Mouse (Mus musculus) midbrain, embryonic 11.5 days (tissue): ENCODE measurements around the gene Dlk1. TPM values are rescaled to one million over a fixed set of nuclear protein-coding genes. Genes with fewer than 3 reads are reported as not detected.

Experiments used
- ATAC-seq: fragments of 200-750 bp; cut with Nextera tagmentation; 2 replicates; pipeline ENCODE4 v1.8.0; 2017; ENCODE audit warnings: moderate TSS enrichment, moderate library complexity; ENCODE audit not compliant: low FRiP score
- DNase-seq: peaks from one replicate; pipeline ENCODE4 v3.0.0; 2015; ENCODE audit warnings: low spot score; ENCODE audit errors: missing footprints
- H3K27ac ChIP-seq: fragments of 300-500 bp; sonication (generic); 2 replicates; pipeline ENCODE4 v1.5.1; 2014; ENCODE audit warnings: low read depth, low read length
- H3K27me3 ChIP-seq: fragments of 300-500 bp; sonication (generic); 2 replicates; pipeline ENCODE4 v1.6.1; 2014; ENCODE audit warnings: mild to moderate bottlenecking, low read length, moderate library complexity, mixed read lengths; ENCODE audit not compliant: control insufficient read depth, insufficient read depth
- H3K36me3 ChIP-seq: fragments of 300-500 bp; sonication (generic); 2 replicates; pipeline ENCODE4 v1.6.1; 2014; ENCODE audit warnings: mild to moderate bottlenecking, low read length, moderate library complexity, mixed read lengths; ENCODE audit not compliant: control insufficient read depth, insufficient read depth
- H3K4me1 ChIP-seq: fragments of 300-500 bp; sonication (generic); 2 replicates; pipeline ENCODE4 v1.6.1; 2014; ENCODE audit warnings: low read length; ENCODE audit not compliant: control insufficient read depth, insufficient read depth
- H3K4me2 ChIP-seq: fragments of 300-500 bp; sonication (generic); 2 replicates; pipeline ENCODE4 v1.6.1; 2014; ENCODE audit warnings: mild to moderate bottlenecking, moderate library complexity
- H3K4me3 ChIP-seq: fragments of 300-500 bp; sonication (generic); 2 replicates; pipeline ENCODE4 v1.5.1; 2014; ENCODE audit warnings: low read depth, low read length
- H3K9ac ChIP-seq: fragments of 300-500 bp; sonication (generic); 2 replicates; pipeline ENCODE4 v1.6.1; 2014; ENCODE audit warnings: low read length
- H3K9me3 ChIP-seq: fragments of 300-500 bp; sonication (generic); 2 replicates; pipeline ENCODE4 v1.6.1; 2016; ENCODE audit warnings: low read length; ENCODE audit not compliant: control insufficient read depth
- WGBS: fragments of 180-500 bp; shearing (Covaris S2); extraction: QIAGEN DNeasy Blood & Tissue Kit; methylation state at CpG from one replicate; pipeline ENCODE4 v1.1.7; 2014; 5-methylcytosine and 5-hydroxymethylcytosine counted together
- polyA plus RNA-seq: library from polyadenylated mRNA; unstranded; fragments of >200 nt; fragmentation: Nextera tagmentation; extraction: Ambion mirVana; gene quantifications from 2 replicates; pipeline ENCODE4 v1.2.1, GENCODE M21; 2014

Dlk1 gene
- polyA plus RNA-seq, 1 experiment from 2014 or later: 75.1 TPM

DNA sequence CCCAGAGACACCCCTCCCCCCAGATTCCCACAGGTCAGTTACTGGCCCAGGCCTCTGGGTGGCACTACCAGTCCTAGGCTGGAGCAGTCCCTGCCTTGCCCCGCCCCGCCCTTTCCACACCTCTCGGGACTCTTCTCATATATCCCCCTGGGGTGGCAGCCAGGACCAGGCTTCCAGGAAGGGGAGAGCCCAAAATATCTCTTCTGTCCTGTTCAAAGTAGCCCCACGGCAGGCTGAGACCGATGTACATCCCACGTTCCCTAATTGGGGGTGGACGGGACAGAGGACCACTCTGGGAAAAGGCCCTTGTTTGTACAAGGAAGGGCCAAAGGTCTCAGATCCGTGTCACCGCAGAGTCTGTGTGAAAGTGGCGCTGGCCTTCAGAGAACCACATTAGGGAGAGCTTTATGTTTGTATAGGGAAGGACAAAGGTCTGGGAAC is 16.2 kb upstream of the Dlk1 start:
- Histone ChIP-seq H3K27ac (no peak overlapping the region), H3K9me3 (no peaks in the 10 kb centered on the region), H3K36me3 (no peaks in the 10 kb centered on the region), H3K4me2 (no peak overlapping the region), H3K4me1 (peaks cover 18% of the 10 kb centered on the region), H3K27me3 (peaks cover 31% of the 10 kb centered on the region), H3K9ac (no peak overlapping the region), H3K4me3 (no peak overlapping the region)
- DNase-seq (no peak), ATAC-seq (peak; percentile 57; the same call in 1 of the 2 replicates)
- 10% methylated on average over 10 of the region's 10 CpGs for WGBS

DNA sequence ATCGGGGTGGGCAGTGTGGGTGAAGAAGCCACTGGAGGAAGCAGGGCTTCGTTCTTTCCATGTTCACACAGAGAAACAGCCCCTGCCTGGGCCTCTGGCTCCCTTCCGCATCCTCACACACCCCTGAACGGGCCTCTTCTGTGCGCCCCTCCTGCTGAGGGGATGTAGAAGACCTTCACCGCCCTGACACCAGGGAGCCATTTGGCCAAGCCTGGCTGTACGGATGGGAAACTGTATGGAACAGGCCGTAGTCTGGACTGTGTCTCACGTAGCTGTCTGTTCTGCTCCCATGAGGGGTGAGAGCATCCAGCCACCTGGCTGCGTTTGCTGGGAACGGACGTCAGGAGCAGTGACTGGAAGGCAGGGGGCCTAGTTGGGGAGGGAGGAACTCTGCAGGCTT is 15.8 kb upstream of the Dlk1 start:
- no peak for DNase-seq
- no peaks in the 10 kb centered on the region for H3K36me3 ChIP-seq
- peaks cover 18% of the 10 kb centered on the region for H3K4me1 ChIP-seq
- no peak overlapping the region for H3K4me3 ChIP-seq
- H3K27ac ChIP-seq: no peak overlapping the region
- ATAC-seq: 0 out of 2 replicates have a peak, but pooled peaks have one; percentile 10
- no peak overlapping the region for H3K4me2 ChIP-seq
- no peaks in the 10 kb centered on the region for H3K9me3 ChIP-seq
- WGBS: 20% methylated on average over 12 of the region's 12 CpGs
- H3K9ac ChIP-seq: no peak overlapping the region
- peaks cover 36% of the 10 kb centered on the region for H3K27me3 ChIP-seq

DNA sequence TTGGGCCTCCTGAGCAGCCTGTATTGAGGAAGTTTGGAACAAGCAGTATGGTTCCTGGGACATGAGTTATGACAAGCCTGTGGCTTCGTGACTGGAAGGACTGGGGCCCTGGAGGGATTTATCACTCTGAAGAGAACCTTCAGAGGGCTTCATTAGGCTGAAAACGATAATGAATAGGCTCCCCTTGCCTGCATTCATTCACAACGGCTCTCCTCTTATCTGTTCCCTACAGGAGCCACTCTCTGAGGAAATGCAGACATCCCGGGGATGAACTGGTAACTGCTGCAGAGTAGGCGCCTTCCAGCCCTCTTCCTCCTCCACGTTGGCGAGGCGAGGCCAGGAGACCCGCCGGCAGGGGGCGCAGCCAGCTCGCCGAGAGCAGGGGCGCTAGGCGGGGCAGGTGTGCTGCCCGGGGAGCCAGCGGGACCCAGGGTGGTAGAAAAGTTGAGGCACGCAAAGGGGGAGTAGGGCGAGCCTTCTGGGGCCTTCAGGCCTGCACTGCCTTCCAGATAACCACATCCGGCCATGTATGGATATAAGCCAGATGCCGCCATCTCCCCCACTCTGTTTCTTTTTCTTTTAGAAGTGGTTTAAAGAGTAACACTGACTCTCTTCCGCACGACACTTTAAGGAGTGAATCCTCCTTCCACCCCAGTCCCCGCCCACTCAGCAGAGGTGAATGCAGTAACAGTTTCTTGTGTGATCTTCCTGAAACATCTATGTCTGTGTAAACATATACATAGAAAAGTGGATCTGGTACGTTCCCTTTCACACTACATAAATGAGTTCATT is 14.9 kb upstream of the Dlk1 start:
- no peak overlapping the region for H3K4me2 ChIP-seq
- 9% methylated on average over 24 of the region's 25 CpGs for WGBS

DNA sequence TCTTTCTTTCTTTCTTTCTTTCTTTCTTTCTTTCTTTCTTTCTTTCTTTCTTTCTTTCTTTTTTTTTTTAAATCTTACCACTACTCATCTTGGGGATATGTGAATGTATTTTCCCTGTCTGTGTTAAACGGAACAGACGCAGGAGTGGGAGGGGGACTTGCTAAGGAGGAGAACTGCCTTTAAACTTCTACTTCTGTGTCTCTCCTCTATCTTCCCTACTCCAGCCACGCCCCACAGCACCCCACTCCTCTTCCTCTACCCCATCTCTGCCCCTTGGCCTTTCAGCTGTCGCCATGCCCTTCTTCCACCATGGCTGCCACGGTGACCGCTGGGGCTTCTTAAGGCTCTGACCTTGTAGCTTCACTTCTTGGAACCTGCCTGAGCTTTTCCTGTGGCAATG is 14.2 kb upstream of the Dlk1 start:
- Histone ChIP-seq H3K4me3 (no peak overlapping the region), H3K9ac (no peak overlapping the region), H3K4me2 (no peak overlapping the region), H3K27ac (no peak overlapping the region), H3K4me1 (peaks cover 19% of the 10 kb centered on the region), H3K36me3 (no peaks in the 10 kb centered on the region), H3K27me3 (peaks cover 51% of the 10 kb centered on the region), H3K9me3 (no peaks in the 10 kb centered on the region)
- ATAC-seq: no peak
- DNase-seq: no peak
- 70% methylated on average over 6 of the region's 6 CpGs for WGBS

More for the DNA sequence above, 14.9 kb upstream of the Dlk1 start:
- Histone ChIP-seq H3K27ac (no peak overlapping the region), H3K9me3 (no peaks in the 10 kb centered on the region), H3K36me3 (no peaks in the 10 kb centered on the region), H3K9ac (no peak overlapping the region), H3K27me3 (peaks cover 45% of the 10 kb centered on the region), H3K4me1 (peaks cover 18% of the 10 kb centered on the region), H3K4me3 (no peak overlapping the region)
- ATAC-seq (peak; percentile 67), DNase-seq (peak; percentile 98)

DNA sequence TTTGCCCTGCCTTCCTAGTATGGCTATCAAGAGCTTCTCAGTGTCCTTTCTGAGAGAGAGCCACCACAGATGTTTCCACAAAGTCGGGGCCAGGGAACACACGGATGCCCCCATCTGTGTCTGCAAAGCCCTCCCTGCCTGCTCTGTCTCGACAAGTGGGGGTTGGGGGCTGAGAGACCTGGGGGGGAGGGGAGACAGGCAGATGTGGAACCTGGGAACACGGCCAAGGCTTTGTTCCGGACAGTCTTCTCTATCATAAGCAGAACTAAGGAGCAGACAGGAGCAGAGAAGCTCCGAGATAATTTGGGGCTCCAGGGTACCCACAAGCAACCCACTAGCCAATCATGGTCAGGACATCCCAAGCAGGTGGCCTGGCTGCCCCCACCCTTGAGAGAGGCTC is 12.6 kb upstream of the Dlk1 start:
- ATAC-seq (no peak), DNase-seq (no peak)
- H3K9me3 ChIP-seq: no peaks in the 10 kb centered on the region
- H3K9ac ChIP-seq: no peak overlapping the region
- H3K27me3 ChIP-seq: peaks cover 64% of the 10 kb centered on the region
- H3K27ac ChIP-seq: no peak overlapping the region
- no peak overlapping the region for H3K4me3 ChIP-seq
- H3K36me3 ChIP-seq: no peaks in the 10 kb centered on the region
- peaks cover 28% of the 10 kb centered on the region for H3K4me1 ChIP-seq
- no peak overlapping the region for H3K4me2 ChIP-seq
- 87% methylated on average over 6 of the region's 6 CpGs for whole genome bisulfite sequencing

DNA sequence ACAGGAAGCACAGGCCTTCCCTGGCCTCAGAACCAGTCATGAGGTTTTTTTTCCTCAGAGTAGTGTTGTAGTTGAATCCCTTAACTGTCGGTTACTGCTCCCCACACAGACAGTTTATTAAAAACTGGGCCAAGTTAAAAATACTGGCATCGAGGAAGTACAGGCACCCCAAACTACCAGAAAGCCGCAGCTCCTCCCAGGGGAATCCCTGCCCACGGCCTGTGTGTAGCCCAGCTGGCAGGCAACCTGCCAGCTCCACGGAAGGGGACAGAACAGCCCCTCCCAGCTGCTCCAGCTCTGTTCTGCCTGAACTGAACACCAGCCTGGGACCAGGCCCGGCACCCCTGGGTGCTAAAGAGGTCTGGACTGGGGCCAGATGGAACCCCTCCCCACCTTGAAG is 11.3 kb upstream of the Dlk1 start:
- WGBS: 72% methylated on average over 6 of the region's 6 CpGs
- Histone ChIP-seq H3K4me3 (no peak overlapping the region), H3K9ac (0 out of 2 replicates have a peak overlapping the region, but pooled peaks have one; percentile 24), H3K4me2 (no peak overlapping the region), H3K9me3 (no peaks in the 10 kb centered on the region), H3K36me3 (no peaks in the 10 kb centered on the region), H3K4me1 (peaks cover 40% of the 10 kb centered on the region), H3K27ac (no peak overlapping the region), H3K27me3 (peaks cover 64% of the 10 kb centered on the region)
- ATAC-seq (no peak), DNase-seq (no peak)

DNA sequence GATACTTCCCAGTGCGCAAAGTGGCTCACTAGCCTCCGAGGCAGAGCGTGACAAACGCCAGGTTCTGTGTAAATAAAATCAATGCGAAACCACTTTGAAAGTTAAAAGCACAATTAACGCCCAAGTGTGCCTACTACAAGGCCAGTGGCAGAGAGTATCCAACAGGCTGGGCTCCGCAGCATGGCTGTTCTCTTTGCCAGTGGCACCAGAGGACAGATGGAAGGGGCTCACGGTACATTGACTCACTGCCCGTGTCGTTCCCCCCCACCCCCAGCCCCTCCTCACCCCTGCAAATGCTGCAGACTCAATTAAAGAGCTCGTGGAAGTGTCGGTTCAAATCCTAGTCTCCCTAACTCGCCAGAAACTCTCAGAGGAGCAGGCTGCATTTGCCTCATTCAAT is 10.5 kb upstream of the Dlk1 start:
- H3K9me3 ChIP-seq: no peaks in the 10 kb centered on the region
- H3K36me3 ChIP-seq: no peaks in the 10 kb centered on the region
- no peak overlapping the region for H3K4me3 ChIP-seq
- DNase-seq: no peak
- H3K27me3 ChIP-seq: peaks cover 63% of the 10 kb centered on the region
- H3K4me1 ChIP-seq: peaks cover 42% of the 10 kb centered on the region
- no peak for ATAC-seq
- H3K9ac ChIP-seq: no peak overlapping the region
- H3K27ac ChIP-seq: no peak overlapping the region
- WGBS: 59% methylated on average over 13 of the region's 13 CpGs
- no peak overlapping the region for H3K4me2 ChIP-seq

DNA sequence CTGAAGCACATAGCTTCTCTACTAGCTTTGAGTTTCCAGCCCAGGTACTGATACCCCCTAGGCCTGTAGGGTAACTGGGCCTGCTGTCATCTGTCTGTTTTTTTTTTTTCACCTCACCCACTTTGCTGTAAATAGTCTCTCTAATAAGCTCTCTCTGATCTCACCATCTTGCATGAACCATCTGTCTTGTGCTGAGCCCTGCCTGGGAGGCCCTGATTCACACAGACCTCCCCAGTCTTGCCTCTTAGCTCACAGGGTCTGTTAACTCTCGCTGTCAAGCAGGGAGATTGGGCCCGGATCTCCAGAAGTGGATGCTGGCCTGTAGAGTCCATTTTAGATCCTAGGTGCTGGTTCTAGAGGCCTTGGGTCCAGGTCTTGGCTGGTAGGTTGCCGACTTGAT is 9.3 kb upstream of the Dlk1 start:
- Histone ChIP-seq H3K36me3 (no peaks in the 10 kb centered on the region), H3K27ac (no peak overlapping the region), H3K27me3 (peaks cover 69% of the 10 kb centered on the region), H3K4me3 (no peak overlapping the region), H3K4me2 (no peak overlapping the region), H3K9me3 (no peaks in the 10 kb centered on the region), H3K4me1 (peaks cover 40% of the 10 kb centered on the region), H3K9ac (no peak overlapping the region)
- ATAC-seq (no peak), DNase-seq (no peak)
- 70% methylated on average over 3 of the region's 3 CpGs for WGBS

DNA sequence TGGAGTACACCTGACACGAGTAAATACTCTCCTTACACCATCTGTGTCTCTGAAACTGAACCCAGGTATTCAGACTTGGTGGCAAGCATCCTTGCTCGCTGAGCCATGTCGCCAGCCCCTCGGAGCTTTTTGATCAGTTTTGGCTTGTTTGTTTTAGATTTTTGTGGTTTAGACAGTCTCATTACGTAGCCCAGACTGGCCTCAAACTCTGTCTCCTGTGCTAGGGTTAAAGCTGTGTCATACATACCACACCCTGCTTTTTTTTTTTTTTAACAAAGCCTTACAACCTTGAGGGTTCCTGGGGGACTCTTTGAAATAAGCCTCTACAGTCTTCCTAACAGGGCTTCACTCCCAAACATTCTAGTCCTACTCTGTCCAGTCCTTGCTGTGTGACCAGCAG is 7.6 kb upstream of the Dlk1 start:
- H3K27ac ChIP-seq: peak overlapping the region; percentile 81
- H3K36me3 ChIP-seq: no peaks in the 10 kb centered on the region
- no peak overlapping the region; the same call in 1 of the 2 replicates for H3K4me2 ChIP-seq
- no peak for DNase-seq
- H3K27me3 ChIP-seq: peaks cover 74% of the 10 kb centered on the region
- no peak overlapping the region for H3K4me3 ChIP-seq
- peaks cover 44% of the 10 kb centered on the region for H3K4me1 ChIP-seq
- no peak for ATAC-seq
- H3K9ac ChIP-seq: no peak overlapping the region
- H3K9me3 ChIP-seq: no peaks in the 10 kb centered on the region
- 37% methylated on average over 5 of the region's 5 CpGs for WGBS
